Mouse (Mus musculus) embryonic facial prominence, embryonic 10.5 days (tissue): ENCODE results near the gene Tnnc1. TPM values are rescaled to one million over a fixed set of nuclear protein-coding genes. Genes with fewer than 3 reads are reported as not detected.

Source experiments
- DNase-seq: peaks from one replicate; pipeline ENCODE4 v3.0.0-alpha.2; 2017; ENCODE audit warnings: low spot score
- H3K27ac ChIP-seq: fragments of 300-500 bp; sonication (generic); replicated peaks from 2 replicates; pipeline ENCODE4 v1.5.1; 2016; ENCODE audit warnings: mild to moderate bottlenecking
- H3K27me3 ChIP-seq: fragments of 300-500 bp; sonication (generic); replicated peaks from 2 replicates; pipeline ENCODE4 v1.6.1; 2016; ENCODE audit warnings: low read depth, mild to moderate bottlenecking; ENCODE audit not compliant: poor library complexity, severe bottlenecking
- H3K36me3 ChIP-seq: fragments of 300-500 bp; sonication (generic); replicated peaks from 2 replicates; pipeline ENCODE4 v1.6.1; 2016; ENCODE audit warnings: mild to moderate bottlenecking, moderate library complexity
- H3K4me1 ChIP-seq: fragments of 300-500 bp; sonication (generic); 2 replicates; pipeline ENCODE4 v1.6.1; 2016
- H3K4me3 ChIP-seq: fragments of 300-500 bp; sonication (generic); 2 replicates; pipeline ENCODE4 v1.5.1; 2016; ENCODE audit warnings: mild to moderate bottlenecking, moderate library complexity
- H3K9me3 ChIP-seq: fragments of 300-500 bp; sonication (generic); 2 replicates; pipeline ENCODE4 v1.6.1; 2016; ENCODE audit warnings: mild to moderate bottlenecking
- WGBS: fragments of 180-500 bp; shearing (Covaris S2); methylation state at CpG from one replicate; pipeline ENCODE4 v1.1.7; 2016; 5-methylcytosine and 5-hydroxymethylcytosine counted together
- polyA plus RNA-seq: library from polyadenylated mRNA; unstranded; fragments of >200 nt; fragmentation: Nextera tagmentation; extraction: Ambion mirVana; gene quantifications from 2 replicates; pipeline ENCODE4 v1.2.1, GENCODE M21; 2016

Tnnc1 gene
- polyA plus RNA-seq, result 3.0 and 6.2 TPM in 2 replicates

GRCm38 (mm10) chr14:31208084-31208483, at the start of gene Tnnc1:
TSS of gene Tnnc1 (plus strand) at chr14:31208312.
- WGBS, result 80% methylated on average over 2 of the region's 2 CpGs
- peaks cover 37% of the 10 kb centered on the region for H3K4me1 ChIP-seq
- H3K27me3 ChIP-seq, result 0 out of 2 replicates have a peak, but pooled peaks cover 7% of the 10 kb centered on the region
- 0 out of 2 replicates have a peak within 1 kb of the TSS, but pooled peaks have one; percentile 97 for H3K27ac ChIP-seq
- peaks cover 25% of the 10 kb centered on the region for H3K36me3 ChIP-seq
- no peaks in the 10 kb centered on the region for H3K9me3 ChIP-seq
- peak within 1 kb of the TSS; percentile 90 for H3K4me3 ChIP-seq
- DNase-seq, result no peak

GRCm38 (mm10) chr14:31160196-31161150, 47.6 kb upstream of the Tnnc1 start:
- DNase-seq, result no peak
- WGBS, result 80% methylated on average over 27 of the region's 27 CpGs
- no peak overlapping the region for H3K4me3 ChIP-seq
- H3K27me3 ChIP-seq, result no peaks in the 10 kb centered on the region
- peaks cover 23% of the 10 kb centered on the region for H3K4me1 ChIP-seq
- no peaks in the 10 kb centered on the region for H3K9me3 ChIP-seq
- H3K27ac ChIP-seq, result no peak overlapping the region
- no peaks in the 10 kb centered on the region for H3K36me3 ChIP-seq

GRCm38 (mm10) chr14:31161191-31161590, 46.9 kb upstream of the Tnnc1 start:
- no peaks in the 10 kb centered on the region for H3K27me3 ChIP-seq
- WGBS, result 94% methylated on average over 7 of the region's 7 CpGs
- peaks cover 30% of the 10 kb centered on the region for H3K4me1 ChIP-seq
- H3K4me3 ChIP-seq, result no peak overlapping the region
- no peaks in the 10 kb centered on the region for H3K36me3 ChIP-seq
- H3K27ac ChIP-seq, result no peak overlapping the region
- DNase-seq, result no peak
- H3K9me3 ChIP-seq, result no peaks in the 10 kb centered on the region

- H3K9me3 ChIP-seq, result no peaks in the 10 kb centered on the region
- no peaks in the 10 kb centered on the region for H3K36me3 ChIP-seq
- no peak for DNase-seq
- 79% methylated on average over 10 of the region's 10 CpGs for WGBS
- no peak overlapping the region for H3K4me3 ChIP-seq
- H3K27ac ChIP-seq, result no peak overlapping the region
- no peaks in the 10 kb centered on the region for H3K27me3 ChIP-seq
- H3K4me1 ChIP-seq, result peaks cover 34% of the 10 kb centered on the region
These were observed 46.5 kb upstream of the Tnnc1 start for GRCm38 (mm10) chr14:31161638-31162037.

- no peak overlapping the region for H3K27ac ChIP-seq
- H3K4me1 ChIP-seq, result peaks cover 39% of the 10 kb centered on the region
- WGBS, result 85% methylated on average over 8 of the region's 8 CpGs
- no peaks in the 10 kb centered on the region for H3K9me3 ChIP-seq
- no peak for DNase-seq
- H3K4me3 ChIP-seq, result no peak overlapping the region
- H3K36me3 ChIP-seq, result no peaks in the 10 kb centered on the region
- H3K27me3 ChIP-seq, result no peaks in the 10 kb centered on the region
These were observed 44.0 kb upstream of the Tnnc1 start for GRCm38 (mm10) chr14:31164067-31164466.

GRCm38 (mm10) chr14:31165010-31165409, 43.1 kb upstream of the Tnnc1 start:
- Histone ChIP-seq H3K27ac (no peak overlapping the region), H3K4me3 (no peak overlapping the region), H3K4me1 (peaks cover 39% of the 10 kb centered on the region), H3K27me3 (no peaks in the 10 kb centered on the region), H3K9me3 (no peaks in the 10 kb centered on the region), H3K36me3 (peaks cover 6% of the 10 kb centered on the region)
- no peak for DNase-seq
- 74% methylated on average over 2 of the region's 2 CpGs for WGBS

GRCm38 (mm10) chr14:31165458-31165857, 42.7 kb upstream of the Tnnc1 start:
- H3K4me1 ChIP-seq, result peaks cover 37% of the 10 kb centered on the region
- no peak overlapping the region for H3K4me3 ChIP-seq
- H3K36me3 ChIP-seq, result peaks cover 10% of the 10 kb centered on the region
- 65% methylated on average over 7 of the region's 7 CpGs for WGBS
- no peak for DNase-seq
- H3K27me3 ChIP-seq, result no peaks in the 10 kb centered on the region
- no peaks in the 10 kb centered on the region for H3K9me3 ChIP-seq
- no peak overlapping the region for H3K27ac ChIP-seq

- WGBS, result 72% methylated on average over 10 of the region's 10 CpGs
- Histone ChIP-seq H3K27ac (0 out of 2 replicates have a peak overlapping the region, but pooled peaks have one; percentile 48), H3K4me3 (peak overlapping the region; percentile 32)
These were observed 42.0 kb upstream of the Tnnc1 start for GRCm38 (mm10) chr14:31165991-31166630.

GRCm38 (mm10) chr14:31166827-31167226, 41.3 kb upstream of the Tnnc1 start:
- peak overlapping the region; percentile 48; the same call in 1 of the 2 replicates for H3K27ac ChIP-seq
- H3K4me1 ChIP-seq, result peaks cover 26% of the 10 kb centered on the region
- H3K9me3 ChIP-seq, result no peaks in the 10 kb centered on the region
- no peak for DNase-seq
- 70% methylated on average over 9 of the region's 9 CpGs for WGBS
- H3K36me3 ChIP-seq, result peaks cover 24% of the 10 kb centered on the region
- H3K4me3 ChIP-seq, result peak overlapping the region; percentile 32
- no peaks in the 10 kb centered on the region for H3K27me3 ChIP-seq

More at GRCm38 (mm10) chr14:31165991-31166630, 42.0 kb upstream of the Tnnc1 start:
- Histone ChIP-seq H3K27me3 (no peaks in the 10 kb centered on the region), H3K36me3 (peaks cover 17% of the 10 kb centered on the region), H3K4me1 (peaks cover 31% of the 10 kb centered on the region), H3K9me3 (no peaks in the 10 kb centered on the region)
- DNase-seq, result no peak

GRCm38 (mm10) chr14:31168425-31168824, 39.7 kb upstream of the Tnnc1 start, which contains the start of gene Stab1:
TSS of gene Stab1 (minus strand) at chr14:31168641.
- Histone ChIP-seq H3K27me3 (no peaks in the 10 kb centered on the region), H3K4me3 (peak within 1 kb of the TSS; percentile 32), H3K9me3 (no peaks in the 10 kb centered on the region), H3K4me1 (peaks cover 21% of the 10 kb centered on the region), H3K27ac (peak within 1 kb of the TSS; percentile 19; the same call in 1 of the 2 replicates), H3K36me3 (peaks cover 40% of the 10 kb centered on the region)
- WGBS, result 57% methylated on average over 10 of the region's 10 CpGs
- DNase-seq, result no peak

GRCm38 (mm10) chr14:31169508-31169907, 38.6 kb upstream of the Tnnc1 start:
- Histone ChIP-seq H3K27ac (no peak overlapping the region), H3K27me3 (no peaks in the 10 kb centered on the region), H3K4me3 (no peak overlapping the region), H3K9me3 (no peaks in the 10 kb centered on the region), H3K4me1 (peaks cover 21% of the 10 kb centered on the region), H3K36me3 (peaks cover 51% of the 10 kb centered on the region)
- 82% methylated on average over 6 of the region's 6 CpGs for WGBS
- DNase-seq, result no peak

GRCm38 (mm10) chr14:31170963-31171362, 37.1 kb upstream of the Tnnc1 start:
- Histone ChIP-seq H3K9me3 (no peaks in the 10 kb centered on the region), H3K27ac (no peak overlapping the region), H3K36me3 (peaks cover 65% of the 10 kb centered on the region), H3K4me1 (peaks cover 15% of the 10 kb centered on the region), H3K4me3 (no peak overlapping the region), H3K27me3 (no peaks in the 10 kb centered on the region)
- no peak for DNase-seq
- WGBS, result 94% methylated on average over 13 of the region's 13 CpGs
